Mouse (Mus musculus): ENCODE results near the gene Myh14.

GRCm38 (mm10) chr7:44645951-44646350, 24.7 kb downstream of the Myh14 start:
- TF ChIP-seq ZNF384 (IDR thresholded peaks at IDR 0.05; ENCODE audit: low read depth, low read length) (no peak), ZC3H11A (IDR thresholded peaks at IDR 0.05; ENCODE audit: borderline replicate concordance, low read depth, low read length) (no peak), HCFC1 (IDR thresholded peaks at IDR 0.05; ENCODE audit: borderline replicate concordance, insufficient read depth, low read length) (no peak)
